Mouse (Mus musculus): ENCODE data around the gene Rab3gap1. TPM values are rescaled to one million over a fixed set of nuclear protein-coding genes. Genes with fewer than 3 reads are reported as not detected.

Gene Rab3gap1
- polyA plus RNA-seq, 1 experiment: 13.3 TPM

- WGBS: 39% methylated on average over 2 of the region's 2 CpGs
- TF ChIP-seq POLR2A (IDR thresholded peaks at IDR 0.05; ENCODE audit: borderline replicate concordance, control insufficient read depth, low read depth, low read length) (no peak), CTCF (IDR thresholded peaks at IDR 0.05; ENCODE audit: control insufficient read depth, insufficient read depth, low read length) (no peak)
- no peaks in the 10 kb centered on the region; the same call in 1 of the 2 replicates for H3K4me1 ChIP-seq (ENCODE audit: control insufficient read depth, insufficient read depth, low read length)
- no peak overlapping the region for H3K4me3 ChIP-seq (replicated peaks; ENCODE audit: control insufficient read depth, low read depth, low read length)
- H3K27ac ChIP-seq (ENCODE audit: control insufficient read depth, insufficient read depth, low read depth, low read length, poor library complexity): no peak overlapping the region
These were observed 112.5 kb downstream of the Rab3gap1 start for GRCm38 (mm10) chr1:127980911-127981559.

- WGBS: 70% methylated on average over 3 of the region's 3 CpGs
- Histone ChIP-seq H3K4me3 (replicated peaks; ENCODE audit: control insufficient read depth, low read depth, low read length) (no peak overlapping the region), H3K4me1 (ENCODE audit: control insufficient read depth, insufficient read depth, low read length) (no peaks in the 10 kb centered on the region; the same call in 1 of the 2 replicates), H3K27ac (ENCODE audit: control insufficient read depth, insufficient read depth, low read depth, low read length, poor library complexity) (no peak overlapping the region)
- no peak for TF ChIP-seq POLR2A (IDR thresholded peaks at IDR 0.05; ENCODE audit: borderline replicate concordance, control insufficient read depth, low read depth, low read length)
These were observed 113.7 kb downstream of the Rab3gap1 start for GRCm38 (mm10) chr1:127982268-127982667.

- H3K4me3 ChIP-seq (replicated peaks; ENCODE audit: control insufficient read depth, low read depth, low read length): no peak overlapping the region
- 88% methylated on average over 5 of the region's 5 CpGs for WGBS
- no peaks in the 10 kb centered on the region; the same call in 1 of the 2 replicates for H3K4me1 ChIP-seq (ENCODE audit: control insufficient read depth, insufficient read depth, low read length)
- no peak for TF ChIP-seq POLR2A (IDR thresholded peaks at IDR 0.05; ENCODE audit: borderline replicate concordance, control insufficient read depth, low read depth, low read length)
- no peak for TF ChIP-seq CTCF (IDR thresholded peaks at IDR 0.05; ENCODE audit: control insufficient read depth, insufficient read depth, low read length)
- no peak overlapping the region for H3K27ac ChIP-seq (ENCODE audit: control insufficient read depth, insufficient read depth, low read depth, low read length, poor library complexity)
These were observed 114.9 kb downstream of the Rab3gap1 start for GRCm38 (mm10) chr1:127983274-127983993.

DNA sequence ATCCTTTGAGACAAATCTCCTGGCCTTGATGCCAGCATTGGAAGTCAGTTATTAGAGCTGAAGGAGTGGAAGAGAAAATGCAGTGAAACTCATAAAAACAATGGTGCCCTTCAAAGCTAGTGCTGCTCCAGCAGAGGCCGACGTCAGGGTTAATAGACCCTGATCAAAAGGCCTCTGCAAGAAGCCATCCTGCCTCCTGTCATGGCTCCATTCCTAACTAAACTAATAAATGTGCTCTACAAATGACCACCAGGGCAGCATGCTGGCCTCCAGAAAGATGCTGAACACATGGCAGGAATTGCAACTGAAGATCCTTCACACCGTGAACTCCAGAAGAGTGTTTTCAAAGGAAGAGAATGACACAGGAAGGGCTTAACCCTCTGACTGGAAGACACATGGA lies 116.8 kb downstream of the Rab3gap1 start:
- Histone ChIP-seq H3K4me1 (ENCODE audit: control insufficient read depth, insufficient read depth, low read length) (no peaks in the 10 kb centered on the region; the same call in 1 of the 2 replicates), H3K27ac (ENCODE audit: control insufficient read depth, insufficient read depth, low read depth, low read length, poor library complexity) (no peak overlapping the region), H3K4me3 (replicated peaks; ENCODE audit: control insufficient read depth, low read depth, low read length) (no peak overlapping the region)
- WGBS: 86% methylated on average over 3 of the region's 3 CpGs
- no peak for TF ChIP-seq CTCF (IDR thresholded peaks at IDR 0.05; ENCODE audit: control insufficient read depth, insufficient read depth, low read length)
- TF ChIP-seq POLR2A (IDR thresholded peaks at IDR 0.05; ENCODE audit: borderline replicate concordance, control insufficient read depth, low read depth, low read length): no peak

DNA sequence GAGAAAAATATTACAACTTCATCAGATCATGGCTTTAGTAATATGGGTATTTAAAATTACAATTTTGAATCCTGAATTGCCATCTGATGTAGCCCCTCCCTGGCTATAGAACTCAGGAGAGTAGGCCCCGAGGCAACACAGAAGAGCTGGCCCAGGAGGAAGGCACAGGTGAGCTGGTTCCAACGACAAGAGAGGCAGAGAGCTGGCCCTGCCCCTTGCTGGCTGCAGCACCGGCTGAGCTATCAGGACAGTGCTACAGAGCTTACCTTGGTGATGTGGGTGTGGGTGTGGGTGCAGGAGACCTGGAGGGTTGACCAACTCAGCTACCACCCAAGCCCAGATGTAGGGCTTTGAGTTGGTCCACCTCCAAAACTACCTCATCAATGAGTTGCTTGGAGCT lies 119.7 kb downstream of the Rab3gap1 start:
- H3K27ac ChIP-seq (ENCODE audit: control insufficient read depth, insufficient read depth, low read depth, low read length, poor library complexity): no peak overlapping the region
- TF ChIP-seq CTCF (IDR thresholded peaks at IDR 0.05; ENCODE audit: control insufficient read depth, insufficient read depth, low read length): no peak
- 89% methylated on average over 3 of the region's 3 CpGs for WGBS

DNA sequence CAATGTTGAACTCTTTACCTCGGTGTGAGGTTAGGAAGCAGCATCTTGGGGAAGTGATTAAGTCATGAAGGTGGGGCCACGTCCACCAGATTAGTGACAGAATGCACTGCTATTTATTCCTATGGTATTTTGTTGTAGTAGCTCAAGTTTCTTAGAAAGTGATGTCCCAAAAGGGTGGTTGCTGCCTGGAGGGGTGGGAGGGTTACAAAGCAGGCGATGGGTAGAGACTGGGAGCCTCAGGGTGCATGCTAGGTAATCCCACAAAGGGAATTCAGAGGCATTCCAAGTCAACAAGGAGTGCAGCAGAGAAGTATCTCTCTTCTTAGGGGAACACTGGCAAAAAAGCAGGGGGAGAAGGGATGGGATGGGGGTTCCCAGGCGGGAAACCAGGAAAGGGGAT lies 120.8 kb downstream of the Rab3gap1 start:
- WGBS: 77% methylated on average over 4 of the region's 4 CpGs
- H3K4me3 ChIP-seq (replicated peaks; ENCODE audit: control insufficient read depth, low read depth, low read length): no peak overlapping the region
- no peak for TF ChIP-seq POLR2A (IDR thresholded peaks at IDR 0.05; ENCODE audit: borderline replicate concordance, control insufficient read depth, low read depth, low read length)
- no peak for TF ChIP-seq CTCF (IDR thresholded peaks at IDR 0.05; ENCODE audit: control insufficient read depth, insufficient read depth, low read length)
- H3K27ac ChIP-seq (ENCODE audit: control insufficient read depth, insufficient read depth, low read depth, low read length, poor library complexity): no peak overlapping the region
- no peaks in the 10 kb centered on the region for H3K4me1 ChIP-seq (ENCODE audit: control insufficient read depth, insufficient read depth, low read length)

More for the DNA sequence above, 119.7 kb downstream of the Rab3gap1 start:
- Histone ChIP-seq H3K4me3 (replicated peaks; ENCODE audit: control insufficient read depth, low read depth, low read length) (no peak overlapping the region), H3K4me1 (ENCODE audit: control insufficient read depth, insufficient read depth, low read length) (no peaks in the 10 kb centered on the region)

DNA sequence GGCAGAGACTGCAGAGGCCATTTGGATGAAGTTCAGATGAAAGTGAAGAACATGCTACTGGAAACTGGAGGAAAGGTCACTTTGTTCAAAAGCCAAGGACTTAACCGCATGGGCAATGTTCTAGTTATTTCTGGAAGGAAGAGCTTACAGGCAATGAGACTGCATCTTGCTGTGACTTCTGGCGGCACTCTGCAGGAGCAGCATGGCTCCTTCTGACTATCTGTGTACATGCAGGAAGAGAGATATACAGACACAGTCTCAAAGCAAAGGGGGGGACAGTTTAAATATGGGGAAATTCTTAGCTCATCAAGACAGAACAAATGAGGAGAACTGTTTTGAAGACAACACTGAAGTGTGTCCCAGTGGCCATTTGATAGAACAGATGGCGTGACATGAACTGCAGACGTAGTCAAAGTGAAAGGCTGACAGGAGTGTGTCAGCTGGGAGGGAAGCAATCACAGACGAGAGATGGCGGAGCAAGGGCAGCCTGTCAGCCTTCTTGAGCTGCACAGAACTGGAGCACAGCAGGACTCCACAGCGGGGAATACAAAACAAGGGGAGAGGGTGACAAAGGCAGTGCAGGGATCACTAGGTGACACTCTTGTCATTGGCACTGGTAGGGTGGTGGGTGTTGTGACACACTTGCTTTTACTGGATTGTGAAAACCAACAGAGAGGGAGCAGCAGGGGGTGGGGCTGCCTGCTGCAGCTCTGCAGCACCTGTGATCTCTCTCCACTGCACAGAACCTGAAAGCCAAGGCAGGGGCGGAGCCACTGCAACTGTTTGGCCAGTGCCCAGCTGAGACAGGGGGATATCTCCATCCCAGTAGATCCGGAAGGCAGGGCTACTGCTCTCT lies 121.5 kb downstream of the Rab3gap1 start:
- no peak overlapping the region for H3K27ac ChIP-seq (ENCODE audit: control insufficient read depth, insufficient read depth, low read depth, low read length, poor library complexity)
- TF ChIP-seq POLR2A (IDR thresholded peaks at IDR 0.05; ENCODE audit: borderline replicate concordance, control insufficient read depth, low read depth, low read length): no peak
- no peak for TF ChIP-seq CTCF (IDR thresholded peaks at IDR 0.05; ENCODE audit: control insufficient read depth, insufficient read depth, low read length)
- no peak overlapping the region for H3K4me3 ChIP-seq (replicated peaks; ENCODE audit: control insufficient read depth, low read depth, low read length)
- WGBS: 87% methylated on average over 9 of the region's 9 CpGs
- no peaks in the 10 kb centered on the region for H3K4me1 ChIP-seq (ENCODE audit: control insufficient read depth, insufficient read depth, low read length)

Other genes starting within 250 kb of the Rab3gap1 start
- 2.5 and 5.7 TPM in 2 replicates for gene Tmem163, start 189.2 kb upstream of the Rab3gap1 start, polyA plus RNA-seq (2011; ENCODE audit: insufficient read depth, insufficient read length, low replicate concordance, missing spikeins)
- 4.1 and 11.2 TPM in 2 replicates for gene Acmsd, start 139.4 kb upstream of the Rab3gap1 start, polyA plus RNA-seq (2011; ENCODE audit: insufficient read depth, insufficient read length, low replicate concordance, missing spikeins)
- gene Ccnt2, start 94.6 kb upstream of the Rab3gap1 start, polyA plus RNA-seq (2011; ENCODE audit: insufficient read depth, insufficient read length, low replicate concordance, missing spikeins): 17.1 and 23.9 TPM in 2 replicates
- gene Map3k19, start 13.7 kb upstream of the Rab3gap1 start, polyA plus RNA-seq (2011; ENCODE audit: insufficient read depth, insufficient read length, low replicate concordance, missing spikeins): 0.30 TPM in 1 of 2 replicates, not detected in the other
- 7.6 and 8.5 TPM in 2 replicates for gene Zranb3, start 234.3 kb downstream of the Rab3gap1 start, polyA plus RNA-seq (2011; ENCODE audit: insufficient read depth, insufficient read length, low replicate concordance, missing spikeins)
- gene R3hdm1, start 234.5 kb downstream of the Rab3gap1 start, polyA plus RNA-seq (2011; ENCODE audit: insufficient read depth, insufficient read length, low replicate concordance, missing spikeins): 39.3 and 46.2 TPM in 2 replicates